In genomic region chr14:47354111-47354577, GRCm38 (mm10) we compare ENCODE assay signal across 8 mouse cellular contexts. TPM values are rescaled to one million over a fixed set of nuclear protein-coding genes. Genes with fewer than 3 reads are reported as not detected.
A peak's percentile ranks its signal among the peaks of the same experiment; 100 is the strongest.
DNase-seq lines count a peak whose midpoint lies in the region; ATAC-seq and TF ChIP-seq lines count a peak whose summit lies in the region.

No protein-coding gene starts in this region.

- H3K9ac ChIP-seq in forebrain, postnatal 0 days, result no peak overlapping the region
- H3K9ac ChIP-seq in forebrain, embryonic 14.5 days (ENCODE audit: low read length), result no peak overlapping the region
- H3K9ac ChIP-seq in forebrain, embryonic 11.5 days (ENCODE audit: low read length), result no peak overlapping the region

- no peaks in the 10 kb centered on the region for H3K9me3 ChIP-seq in forebrain, postnatal 0 days (ENCODE audit: low read length)
- no peaks in the 10 kb centered on the region for H3K9me3 ChIP-seq in forebrain, embryonic 14.5 days (replicated peaks; ENCODE audit: control insufficient read depth, low read length)
- no peaks in the 10 kb centered on the region for H3K9me3 ChIP-seq in forebrain, embryonic 11.5 days (ENCODE audit: control insufficient read depth, low read length)

- DNase-seq in forebrain, postnatal 0 days, result no peak
- no peak for DNase-seq in forebrain, embryonic 14.5 days (ENCODE audit: low spot score)
- DNase-seq in c-Kit-positive CD71-positive TER-119-positive erythroid progenitor cells, embryonic 14.5 days (ENCODE audit: low spot score), result peak; percentile 50
- peak; percentile 75 to 83 for DNase-seq in lung, adult 18-20 months
- DNase-seq in right cerebral cortex, postnatal 10 days (ENCODE audit: low spot score in 2 of 2), result no peak
- no peak for DNase-seq in gastrocnemius, postnatal 25 days
- DNase-seq in forebrain, embryonic 11.5 days (ENCODE audit: low spot score), result no peak

- no peak for ATAC-seq in forebrain, postnatal 0 days
- ATAC-seq in forebrain, embryonic 14.5 days, result no peak
- peak; percentile 39 for ATAC-seq in CD4-positive, CD25-positive, alpha-beta regulatory T cell, adult 4 months
- no peak for ATAC-seq in forebrain, embryonic 11.5 days (replicated peaks; ENCODE audit: low FRiP score)

- no peak overlapping the region for H3K4me2 ChIP-seq in forebrain, postnatal 0 days (ENCODE audit: low read depth)
- H3K4me2 ChIP-seq in forebrain, embryonic 14.5 days (ENCODE audit: low read length), result no peak overlapping the region
- H3K4me2 ChIP-seq in forebrain, embryonic 11.5 days (ENCODE audit: low read depth, low read length, severe bottlenecking), result no peak overlapping the region

- H3K36me3 ChIP-seq in forebrain, postnatal 0 days (ENCODE audit: insufficient read depth), result no peaks in the 10 kb centered on the region
- no peaks in the 10 kb centered on the region for H3K36me3 ChIP-seq in forebrain, embryonic 14.5 days (ENCODE audit: control insufficient read depth, insufficient read depth, low read length)
- no peaks in the 10 kb centered on the region for H3K36me3 ChIP-seq in forebrain, embryonic 11.5 days (ENCODE audit: control insufficient read depth, insufficient read depth, low read length)

- TF ChIP-seq CTCF in forebrain, postnatal 0 days (IDR thresholded peaks at IDR 0.05; ENCODE audit: low read depth), result 0 out of 2 replicates have a peak, but pooled peaks have one; percentile 32

- H3K4me3 ChIP-seq in forebrain, postnatal 0 days (ENCODE audit: low read depth, low read length), result no peak overlapping the region
- H3K4me3 ChIP-seq in forebrain, embryonic 14.5 days (ENCODE audit: low read depth, low read length), result no peak overlapping the region
- no peak overlapping the region for H3K4me3 ChIP-seq in forebrain, embryonic 11.5 days (ENCODE audit: low read depth, low read length)

- no peaks in the 10 kb centered on the region for H3K4me1 ChIP-seq in forebrain, postnatal 0 days (ENCODE audit: insufficient read depth)
- H3K4me1 ChIP-seq in forebrain, embryonic 14.5 days (ENCODE audit: control insufficient read depth, insufficient read depth, low read length), result no peaks in the 10 kb centered on the region
- no peaks in the 10 kb centered on the region for H3K4me1 ChIP-seq in forebrain, embryonic 11.5 days (replicated peaks; ENCODE audit: control insufficient read depth, insufficient read depth, low read length)

- H3K27ac ChIP-seq in forebrain, postnatal 0 days (ENCODE audit: low read depth, low read length), result no peak overlapping the region
- H3K27ac ChIP-seq in forebrain, embryonic 14.5 days (ENCODE audit: low read depth, low read length), result no peak overlapping the region
- no peak overlapping the region for H3K27ac ChIP-seq in forebrain, embryonic 11.5 days (ENCODE audit: low read depth, low read length)

- WGBS in forebrain, postnatal 0 days, result 71% methylated on average over 8 of the region's 8 CpGs
- 69% methylated on average over 8 of the region's 8 CpGs for WGBS in forebrain, embryonic 14.5 days
- WGBS in forebrain, embryonic 11.5 days, result 72% methylated on average over 8 of the region's 8 CpGs

- H3K27me3 ChIP-seq in forebrain, postnatal 0 days (ENCODE audit: insufficient read depth, low read length), result no peaks in the 10 kb centered on the region
- H3K27me3 ChIP-seq in forebrain, embryonic 14.5 days (replicated peaks; ENCODE audit: control insufficient read depth, insufficient read depth, low read length), result no peaks in the 10 kb centered on the region
- no peaks in the 10 kb centered on the region for H3K27me3 ChIP-seq in forebrain, embryonic 11.5 days (ENCODE audit: control insufficient read depth, insufficient read depth, low read length)

RNA-seq across cellular contexts. Expression of gene Lgals3, which starts 13.4 kb away (rescaled TPM):
- 2.1 and 3.4 TPM in 2 replicates for total RNA-seq in forebrain, postnatal 0 days (2014; rRNA removed)
- 5.1 and 9.0 TPM in 2 replicates for polyA plus RNA-seq in forebrain, postnatal 0 days (2015; fragmentation: Nextera tagmentation; extraction: Ambion mirVana)
- 2.3 and 3.1 TPM in 2 replicates for polyA plus RNA-seq in forebrain, embryonic 14.5 days (2014; fragmentation: Nextera tagmentation; extraction: Ambion mirVana)
- polyA plus RNA-seq in CD4-positive, CD25-positive, alpha-beta regulatory T cell, adult 4 months (2017; shearing (Covaris generic)), result 10 to 100 TPM; 12.5 to 13.6 TPM
- 1 to 10 TPM; 1.8 to 5.1 TPM for total RNA-seq in gastrocnemius, postnatal 25 days (2021)
- polyA plus RNA-seq in forebrain, embryonic 11.5 days (2014; fragmentation: Nextera tagmentation; extraction: Ambion mirVana), result 0.24 and 0.97 TPM in 2 replicates

RNA-seq across cellular contexts. Expression of gene Mapk1ip1l, which starts 56.1 kb away (rescaled TPM):
- total RNA-seq in forebrain, postnatal 0 days (2014; rRNA removed), result 41.2 and 60.4 TPM in 2 replicates
- 24.4 and 36.7 TPM in 2 replicates for polyA plus RNA-seq in forebrain, postnatal 0 days (2015; fragmentation: Nextera tagmentation; extraction: Ambion mirVana)
- polyA plus RNA-seq in forebrain, embryonic 14.5 days (2014; fragmentation: Nextera tagmentation; extraction: Ambion mirVana), result 49.0 and 58.8 TPM in 2 replicates
- 10 to 100 TPM; 49.1 to 53.7 TPM for polyA plus RNA-seq in CD4-positive, CD25-positive, alpha-beta regulatory T cell, adult 4 months (2017; shearing (Covaris generic))
- total RNA-seq in gastrocnemius, postnatal 25 days (2021), result 10 to 100 TPM; 24.0 to 26.2 TPM
- 121 and 122 TPM in 2 replicates for polyA plus RNA-seq in forebrain, embryonic 11.5 days (2014; fragmentation: Nextera tagmentation; extraction: Ambion mirVana)

Comparison
In these comparisons a context has a peak if more than half of its experiments do, and no peak if none do; other contexts are left out.
1. DNase-seq: peak in c-Kit-positive CD71-positive TER-119-positive erythroid progenitor cells, embryonic 14.5 days (single experiment) and lung, adult 18-20 months (2 of 2); none in forebrain, postnatal 0 days (single experiment), forebrain, embryonic 14.5 days (single experiment), right cerebral cortex, postnatal 10 days (0 of 2), gastrocnemius, postnatal 25 days (single experiment) and forebrain, embryonic 11.5 days (single experiment).